Mouse (Mus musculus): Measurements from ENCODE around the gene Mdm4. TPM values are rescaled to one million over a fixed set of nuclear protein-coding genes. Genes with fewer than 3 reads are reported as not detected.
A peak's percentile ranks its signal among the peaks of the same experiment; 100 is the strongest.

Gene Mdm4
- polyA plus RNA-seq (2012; ENCODE audit: insufficient read depth, low replicate concordance): 7.3 TPM in 1 of 2 replicates, not detected in the other

- H3K4me3 ChIP-seq (replicated peaks): no peak within 1 kb of the TSS
- no peaks in the 10 kb centered on the region for H3K36me3 ChIP-seq (replicated peaks; ENCODE audit: low read length)
- H3K9me3 ChIP-seq: no peaks in the 10 kb centered on the region
- H3K27me3 ChIP-seq (replicated peaks): no peaks in the 10 kb centered on the region
- H3K4me1 ChIP-seq: peaks cover 57% of the 10 kb centered on the region
- no peak for TF ChIP-seq FLI1 (IDR thresholded peaks at IDR 0.05; ENCODE audit: low read length)
- no peak for TF ChIP-seq GATA1 (IDR thresholded peaks at IDR 0.05; ENCODE audit: borderline replicate concordance, low read length)
These were observed at the start of gene Mdm4 for GRCm38 (mm10) chr1:133030461-133030860. TSS of gene Mdm4 (minus strand) at chr1:133030561.

- TF ChIP-seq FLI1 (IDR thresholded peaks at IDR 0.05; ENCODE audit: low read length): no peak
- no peak for TF ChIP-seq GATA1 (IDR thresholded peaks at IDR 0.05; ENCODE audit: borderline replicate concordance, low read length)
- peaks cover 80% of the 10 kb centered on the region for H3K27me3 ChIP-seq (replicated peaks)
- H3K4me3 ChIP-seq (replicated peaks): no peak overlapping the region
- 0 out of 2 replicates have a peak, but pooled peaks cover 7% of the 10 kb centered on the region for H3K9me3 ChIP-seq
- peaks cover 69% of the 10 kb centered on the region for H3K36me3 ChIP-seq (replicated peaks; ENCODE audit: low read length)
- peaks cover 55% of the 10 kb centered on the region for H3K4me1 ChIP-seq
These were observed 49.8 kb upstream of the Mdm4 start for GRCm38 (mm10) chr1:133080079-133080561.

GRCm38 (mm10) chr1:133079509-133079908, 49.1 kb upstream of the Mdm4 start:
- no peak for TF ChIP-seq GATA1 (IDR thresholded peaks at IDR 0.05; ENCODE audit: borderline replicate concordance, low read length)
- TF ChIP-seq FLI1 (IDR thresholded peaks at IDR 0.05; ENCODE audit: low read length): no peak
- Histone ChIP-seq H3K27me3 (replicated peaks) (peaks cover 79% of the 10 kb centered on the region), H3K36me3 (replicated peaks; ENCODE audit: low read length) (peaks cover 69% of the 10 kb centered on the region), H3K4me3 (replicated peaks) (no peak overlapping the region), H3K9me3 (0 out of 2 replicates have a peak, but pooled peaks cover 7% of the 10 kb centered on the region), H3K4me1 (peaks cover 53% of the 10 kb centered on the region)

- Histone ChIP-seq H3K4me1 (peaks cover 53% of the 10 kb centered on the region), H3K9me3 (0 out of 2 replicates have a peak, but pooled peaks cover 7% of the 10 kb centered on the region), H3K4me3 (replicated peaks) (no peak overlapping the region), H3K36me3 (replicated peaks; ENCODE audit: low read length) (peaks cover 62% of the 10 kb centered on the region), H3K27me3 (replicated peaks) (peaks cover 72% of the 10 kb centered on the region)
- TF ChIP-seq FLI1 (IDR thresholded peaks at IDR 0.05; ENCODE audit: low read length): no peak
- no peak for TF ChIP-seq GATA1 (IDR thresholded peaks at IDR 0.05; ENCODE audit: borderline replicate concordance, low read length)
These were observed 48.0 kb upstream of the Mdm4 start for GRCm38 (mm10) chr1:133078338-133078727.

- Histone ChIP-seq H3K27me3 (replicated peaks) (peaks cover 67% of the 10 kb centered on the region), H3K4me3 (replicated peaks) (no peak overlapping the region), H3K9me3 (0 out of 2 replicates have a peak, but pooled peaks cover 7% of the 10 kb centered on the region), H3K36me3 (replicated peaks; ENCODE audit: low read length) (peaks cover 56% of the 10 kb centered on the region), H3K4me1 (peaks cover 54% of the 10 kb centered on the region)
- no peak for TF ChIP-seq GATA1 (IDR thresholded peaks at IDR 0.05; ENCODE audit: borderline replicate concordance, low read length)
- no peak for TF ChIP-seq FLI1 (IDR thresholded peaks at IDR 0.05; ENCODE audit: low read length)
These were observed 47.4 kb upstream of the Mdm4 start for GRCm38 (mm10) chr1:133077606-133078337.

GRCm38 (mm10) chr1:133076681-133077514, 46.5 kb upstream of the Mdm4 start:
- peaks cover 51% of the 10 kb centered on the region for H3K36me3 ChIP-seq (replicated peaks; ENCODE audit: low read length)
- H3K4me3 ChIP-seq (replicated peaks): peak overlapping the region; percentile 23
- H3K4me1 ChIP-seq: peaks cover 63% of the 10 kb centered on the region
- H3K9me3 ChIP-seq: 0 out of 2 replicates have a peak, but pooled peaks cover 7% of the 10 kb centered on the region
- H3K27me3 ChIP-seq (replicated peaks): peaks cover 58% of the 10 kb centered on the region
- TF ChIP-seq GATA1 (IDR thresholded peaks at IDR 0.05; ENCODE audit: borderline replicate concordance, low read length) (no peak), FLI1 (IDR thresholded peaks at IDR 0.05; ENCODE audit: low read length) (no peak)

- peaks cover 53% of the 10 kb centered on the region for H3K27me3 ChIP-seq (replicated peaks)
- 0 out of 2 replicates have a peak, but pooled peaks cover 7% of the 10 kb centered on the region for H3K9me3 ChIP-seq
- H3K4me1 ChIP-seq: peaks cover 73% of the 10 kb centered on the region
- H3K4me3 ChIP-seq (replicated peaks): no peak overlapping the region
- H3K36me3 ChIP-seq (replicated peaks; ENCODE audit: low read length): peaks cover 52% of the 10 kb centered on the region
- TF ChIP-seq GATA1 (IDR thresholded peaks at IDR 0.05; ENCODE audit: borderline replicate concordance, low read length): no peak
- no peak for TF ChIP-seq FLI1 (IDR thresholded peaks at IDR 0.05; ENCODE audit: low read length)
These were observed 45.5 kb upstream of the Mdm4 start for GRCm38 (mm10) chr1:133075651-133076400.

- Histone ChIP-seq H3K4me1 (peaks cover 86% of the 10 kb centered on the region), H3K36me3 (replicated peaks; ENCODE audit: low read length) (peaks cover 43% of the 10 kb centered on the region), H3K4me3 (replicated peaks) (peak overlapping the region; percentile 59), H3K9me3 (0 out of 2 replicates have a peak, but pooled peaks cover 5% of the 10 kb centered on the region), H3K27me3 (replicated peaks) (peaks cover 41% of the 10 kb centered on the region)
- TF ChIP-seq FLI1 (IDR thresholded peaks at IDR 0.05; ENCODE audit: low read length): no peak
- TF ChIP-seq GATA1 (IDR thresholded peaks at IDR 0.05; ENCODE audit: borderline replicate concordance, low read length): no peak
These were observed 44.2 kb upstream of the Mdm4 start for GRCm38 (mm10) chr1:133074541-133074940.

GRCm38 (mm10) chr1:133073327-133073856, 43.0 kb upstream of the Mdm4 start:
- TF ChIP-seq GATA1 (IDR thresholded peaks at IDR 0.05; ENCODE audit: borderline replicate concordance, low read length) (no peak), FLI1 (IDR thresholded peaks at IDR 0.05; ENCODE audit: low read length) (peak; percentile 74; the same call in 1 of the 2 replicates)
- H3K36me3 ChIP-seq (replicated peaks; ENCODE audit: low read length): peaks cover 38% of the 10 kb centered on the region
- H3K27me3 ChIP-seq (replicated peaks): peaks cover 33% of the 10 kb centered on the region
- peak overlapping the region; percentile 84 for H3K4me3 ChIP-seq (replicated peaks)
- no peaks in the 10 kb centered on the region for H3K9me3 ChIP-seq
- H3K4me1 ChIP-seq: peaks cover 97% of the 10 kb centered on the region

All from megakaryocyte, embryonic 14.5 days (primary cell).